Mouse (Mus musculus) brown adipose tissue, adult 24 weeks (tissue): Measurements from ENCODE around the gene Fgf12. TPM values are rescaled to one million over a fixed set of nuclear protein-coding genes. Genes with fewer than 3 reads are reported as not detected.

Source experiments
- H3K27ac ChIP-seq: fragments of 200-500 bp; replicated peaks from 2 replicates; pipeline ENCODE4 v1.5.1; 2012; ENCODE audit warnings: low read depth, mild to moderate bottlenecking, low read length
- H3K4me1 ChIP-seq: fragments of 200-500 bp; 2 replicates; pipeline ENCODE4 v1.6.1; 2012; ENCODE audit warnings: low read length, mixed read lengths; ENCODE audit not compliant: control insufficient read depth, insufficient read depth, insufficient read length
- H3K4me3 ChIP-seq: fragments of 200-500 bp; 2 replicates; pipeline ENCODE4 v1.5.1; 2012; ENCODE audit warnings: low read depth, mild to moderate bottlenecking, low read length, moderate library complexity; ENCODE audit not compliant: insufficient read depth
- polyA plus RNA-seq: library from polyadenylated mRNA; stranded (reverse); fragments of >200 nt; gene quantifications from 2 replicates; pipeline ENCODE4 v1.2.4, GENCODE M21; 2012; ENCODE audit not compliant: missing spikeins, insufficient read depth, insufficient read length

Gene Fgf12
- polyA plus RNA-seq, 1 experiment = not detected

DNA sequence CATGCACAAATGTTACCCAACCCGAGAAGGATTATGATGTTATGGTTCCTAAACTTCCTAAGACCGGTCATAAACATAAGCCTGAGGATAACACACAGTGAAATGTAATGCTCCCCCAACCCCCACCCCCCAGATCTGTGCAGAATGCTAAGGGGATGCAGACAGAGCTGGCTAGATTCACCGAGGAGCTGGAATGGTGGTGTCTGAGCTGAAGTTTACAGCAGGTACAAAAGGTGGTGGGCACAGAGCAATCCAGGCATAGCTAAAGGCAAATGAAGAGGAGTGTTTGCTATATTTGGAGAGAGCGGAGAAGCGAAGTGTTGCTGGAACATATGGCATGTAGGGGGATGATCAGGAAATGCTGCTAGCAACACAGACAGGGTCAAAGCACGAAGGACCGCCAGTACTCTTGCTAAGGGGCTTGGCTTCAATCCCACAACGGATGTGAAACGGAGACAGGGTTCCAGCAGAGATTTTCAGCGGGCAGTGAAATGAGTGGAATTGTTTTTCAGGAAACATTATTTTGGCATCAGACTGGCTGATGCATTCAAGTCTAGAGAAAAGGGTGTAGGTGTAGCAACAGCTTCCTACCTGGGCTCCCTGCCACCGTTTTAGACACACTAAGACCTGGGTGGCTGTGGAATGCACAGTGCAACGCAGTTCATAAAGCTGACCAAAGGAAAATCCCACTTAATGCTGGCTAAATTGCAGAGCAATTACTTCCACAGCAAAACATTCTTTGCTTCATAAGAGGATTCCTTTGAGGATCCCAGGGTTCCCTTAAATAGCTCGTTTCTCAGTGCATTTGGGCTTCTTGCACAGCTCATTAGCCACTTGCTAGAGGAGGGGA is 514.6 kb downstream of the Fgf12 start:
- no peak overlapping the region for H3K4me3 ChIP-seq
- H3K4me1 ChIP-seq = no peaks in the 10 kb centered on the region
- no peak overlapping the region for H3K27ac ChIP-seq

- Histone ChIP-seq H3K4me1 (no peaks in the 10 kb centered on the region), H3K27ac (no peak overlapping the region), H3K4me3 (no peak overlapping the region)
These were observed 536.9 kb downstream of the Fgf12 start for GRCm38 (mm10) chr16:28215930-28216329.

GRCm38 (mm10) chr16:28212411-28212810 is 540.5 kb downstream of the Fgf12 start:
- Histone ChIP-seq H3K4me1 (no peaks in the 10 kb centered on the region), H3K27ac (no peak overlapping the region), H3K4me3 (no peak overlapping the region)

- Histone ChIP-seq H3K4me3 (no peak overlapping the region), H3K27ac (no peak overlapping the region), H3K4me1 (no peaks in the 10 kb centered on the region)
These were observed 596.4 kb downstream of the Fgf12 start for GRCm38 (mm10) chr16:28156443-28156842.

GRCm38 (mm10) chr16:28140972-28141371 is 611.9 kb downstream of the Fgf12 start:
- Histone ChIP-seq H3K4me1 (no peaks in the 10 kb centered on the region), H3K4me3 (no peak overlapping the region), H3K27ac (no peak overlapping the region)

GRCm38 (mm10) chr16:28127006-28127405 is 625.9 kb downstream of the Fgf12 start:
- no peaks in the 10 kb centered on the region for H3K4me1 ChIP-seq

More at GRCm38 (mm10) chr16:28127006-28127405, 625.9 kb downstream of the Fgf12 start:
- H3K27ac ChIP-seq = no peak overlapping the region
- H3K4me3 ChIP-seq = no peak overlapping the region

Other genes starting within 250 kb of the Fgf12 start
- 0.55 and 0.75 TPM in 2 replicates for gene Mb21d2, start 176.6 kb upstream of the Fgf12 start, polyA plus RNA-seq